Mouse (Mus musculus): Measurements from ENCODE around the gene Echdc3.
A peak's percentile ranks its signal among the peaks of the same experiment; 100 is the strongest.

The Echdc3 gene

DNA sequence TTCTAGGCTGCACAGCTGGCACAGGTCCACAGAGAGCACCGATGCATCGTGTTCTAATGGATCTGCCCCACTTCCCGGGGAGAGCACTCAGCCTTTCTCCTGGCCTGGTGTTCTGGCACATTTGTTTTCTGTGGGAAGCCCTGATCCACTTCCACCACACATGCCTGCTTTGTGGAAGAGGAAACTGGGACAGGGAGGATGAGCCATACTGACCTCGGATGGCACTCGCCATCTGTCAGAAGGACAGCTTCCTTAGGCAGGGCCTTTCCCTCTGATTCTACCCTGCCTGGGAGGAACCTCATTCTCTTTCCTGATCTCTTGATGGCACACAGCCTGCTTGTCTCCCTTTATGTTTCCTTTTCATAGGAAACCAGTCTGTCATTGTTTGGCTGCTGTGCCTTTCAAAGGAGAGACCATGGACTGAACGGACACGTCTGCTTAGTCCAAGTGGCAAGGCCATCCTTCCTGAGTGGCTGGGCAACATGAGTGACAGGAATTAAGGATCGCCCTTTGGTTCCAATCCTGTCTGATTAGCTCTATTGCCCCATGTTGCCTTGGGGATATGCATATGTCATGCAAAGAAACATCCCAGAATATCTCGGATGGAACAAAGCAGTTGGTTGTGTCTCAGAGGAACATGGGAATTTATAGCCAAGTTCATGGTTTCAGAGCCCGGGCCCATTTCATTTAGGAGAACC is 13.7 kb upstream of the Echdc3 start:
- no peak for DNase-seq (ENCODE audit: low spot score)

- DNase-seq (ENCODE audit: low spot score) = peak; percentile 75
Measured at GRCm38 (mm10) chr2:6220141-6220805, 7.4 kb upstream of the Echdc3 start.

- no peak for DNase-seq (ENCODE audit: low spot score)
Measured at GRCm38 (mm10) chr2:6212327-6212723, 508 bp downstream of the Echdc3 start.

GRCm38 (mm10) chr2:6210840-6211239 is 2.0 kb downstream of the Echdc3 start:
- DNase-seq (ENCODE audit: low spot score) = no peak

- DNase-seq (ENCODE audit: low spot score) = no peak
Measured at GRCm38 (mm10) chr2:6209746-6210145, 3.1 kb downstream of the Echdc3 start.

GRCm38 (mm10) chr2:6209116-6209515 is 3.7 kb downstream of the Echdc3 start:
- no peak for DNase-seq (ENCODE audit: low spot score)

GRCm38 (mm10) chr2:6207736-6208135 is 5.1 kb downstream of the Echdc3 start:
- no peak for DNase-seq (ENCODE audit: low spot score)

DNA sequence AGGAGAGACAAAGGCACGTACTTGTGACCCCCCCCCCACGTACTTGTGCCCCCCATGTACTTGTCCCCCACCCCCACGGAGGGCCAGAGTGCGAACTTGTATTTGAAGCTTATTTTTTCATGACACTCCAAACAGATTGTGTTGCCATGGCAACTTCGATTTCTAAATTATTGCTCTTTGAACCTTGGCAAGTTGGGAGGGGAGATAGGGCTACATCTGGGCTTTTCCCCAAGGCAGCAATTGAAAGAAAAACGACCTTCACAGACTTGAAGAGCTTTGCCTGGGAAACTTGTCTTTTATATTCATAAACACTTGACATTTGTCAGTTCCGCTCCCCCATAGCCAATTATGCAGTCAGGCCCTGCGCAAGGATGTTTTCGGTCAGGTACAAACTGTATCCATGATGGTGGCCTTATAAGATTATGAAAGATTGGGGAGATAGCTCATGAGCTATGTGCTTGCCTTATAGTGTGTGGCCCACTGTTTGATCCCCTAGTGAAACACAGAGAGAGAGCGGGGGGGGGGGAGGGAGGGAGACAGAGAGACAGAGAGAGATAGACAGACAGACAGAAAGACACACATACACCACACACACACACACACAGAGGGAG is 16.4 kb downstream of the Echdc3 start:
- DNase-seq (ENCODE audit: low spot score) = no peak

GRCm38 (mm10) chr2:6195468-6196239 is 17.2 kb downstream of the Echdc3 start:
- no peak for DNase-seq (ENCODE audit: low spot score)

DNA sequence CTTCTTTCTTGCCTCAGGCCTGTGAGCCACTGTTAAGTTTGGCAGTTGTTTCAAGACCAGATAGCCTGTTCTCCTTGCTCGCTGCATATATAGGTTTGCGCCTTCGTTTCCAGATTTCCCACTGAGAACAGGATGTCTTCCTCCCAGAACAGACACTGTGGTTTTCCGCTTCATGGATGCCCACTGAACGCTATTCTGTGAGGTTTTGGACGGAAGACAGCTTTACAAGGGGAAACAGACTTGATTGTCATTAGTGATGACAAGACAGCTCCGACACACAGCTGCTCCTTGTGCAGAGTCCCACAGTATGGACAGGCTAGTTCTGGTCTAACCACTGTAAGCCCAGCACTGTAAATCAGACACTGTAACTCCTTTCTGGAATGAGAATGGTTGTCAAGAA is 18.3 kb downstream of the Echdc3 start:
- no peak for DNase-seq (ENCODE audit: low spot score)

DNA sequence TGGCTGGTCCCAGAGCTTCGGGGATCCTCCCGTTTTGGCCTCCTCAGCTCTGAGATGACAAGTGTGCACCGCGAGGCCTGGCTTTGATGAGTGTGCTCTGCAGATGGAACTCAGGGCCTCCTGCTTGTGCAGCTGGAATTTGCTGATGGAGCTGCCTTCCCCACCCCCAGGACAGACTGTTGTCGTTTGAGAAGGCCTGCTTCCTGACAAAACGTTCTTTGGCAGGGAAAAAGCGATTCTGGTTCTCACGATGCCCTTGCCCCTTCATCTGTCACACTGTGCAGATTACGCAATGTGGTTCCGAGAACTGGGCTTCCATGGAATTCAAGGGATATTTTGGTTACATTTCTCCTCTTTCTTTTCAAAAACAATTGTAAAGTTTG is 19.3 kb downstream of the Echdc3 start:
- peak; percentile 83 for DNase-seq (ENCODE audit: low spot score)

- DNase-seq (ENCODE audit: low spot score) = peak; percentile 77
Measured at GRCm38 (mm10) chr2:6192820-6193590, 19.8 kb downstream of the Echdc3 start.

DNA sequence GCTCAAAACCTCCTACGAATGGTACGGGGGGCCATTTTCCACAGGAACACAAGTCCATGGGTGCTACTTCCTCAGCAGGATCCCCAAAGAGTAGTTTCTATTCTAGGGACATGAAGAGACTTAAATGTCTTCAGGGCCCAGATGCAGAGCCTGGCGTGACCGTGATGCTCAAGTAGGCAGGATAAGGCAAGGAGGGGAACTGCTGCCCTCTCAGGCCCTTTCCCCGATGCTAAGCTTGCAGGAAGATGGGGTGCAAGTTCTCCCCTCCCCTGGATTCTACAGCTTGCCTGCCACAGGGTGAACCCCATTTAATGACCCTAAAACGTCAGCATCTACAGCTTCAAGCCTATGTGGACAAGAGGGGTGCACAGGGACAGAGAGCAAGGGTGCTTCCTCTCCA is 22.8 kb downstream of the Echdc3 start:
- DNase-seq (ENCODE audit: low spot score) = no peak

- DNase-seq (ENCODE audit: low spot score) = no peak
Measured at GRCm38 (mm10) chr2:6189675-6189998, 23.2 kb downstream of the Echdc3 start.

- no peak for DNase-seq (ENCODE audit: low spot score)
Measured at GRCm38 (mm10) chr2:6188891-6189674, 23.8 kb downstream of the Echdc3 start.

GRCm38 (mm10) chr2:6187418-6187817 is 25.4 kb downstream of the Echdc3 start:
- DNase-seq (ENCODE audit: low spot score) = no peak

DNA sequence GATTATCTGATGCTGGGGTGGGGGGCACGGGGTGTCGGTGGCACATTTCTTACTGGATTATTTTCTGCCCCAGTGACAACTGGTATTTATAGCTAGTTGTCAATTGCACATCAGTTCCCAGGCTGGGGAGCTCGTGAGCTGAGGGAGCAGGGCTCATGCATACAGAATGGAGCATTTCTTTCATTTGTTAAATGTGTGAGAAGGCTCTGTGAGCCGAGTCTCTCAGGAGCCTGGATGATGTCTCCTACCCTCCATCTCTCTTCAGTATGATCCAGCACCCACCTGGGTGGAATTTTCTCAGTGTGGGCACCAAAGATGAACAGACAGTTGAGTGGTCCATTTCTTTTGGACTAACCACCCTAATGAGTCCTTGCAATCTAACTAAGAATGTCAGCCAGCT is 25.9 kb downstream of the Echdc3 start:
- no peak for DNase-seq (ENCODE audit: low spot score)

- no peak for DNase-seq (ENCODE audit: low spot score)
Measured at GRCm38 (mm10) chr2:6179749-6180117, 33.1 kb downstream of the Echdc3 start.

DNA sequence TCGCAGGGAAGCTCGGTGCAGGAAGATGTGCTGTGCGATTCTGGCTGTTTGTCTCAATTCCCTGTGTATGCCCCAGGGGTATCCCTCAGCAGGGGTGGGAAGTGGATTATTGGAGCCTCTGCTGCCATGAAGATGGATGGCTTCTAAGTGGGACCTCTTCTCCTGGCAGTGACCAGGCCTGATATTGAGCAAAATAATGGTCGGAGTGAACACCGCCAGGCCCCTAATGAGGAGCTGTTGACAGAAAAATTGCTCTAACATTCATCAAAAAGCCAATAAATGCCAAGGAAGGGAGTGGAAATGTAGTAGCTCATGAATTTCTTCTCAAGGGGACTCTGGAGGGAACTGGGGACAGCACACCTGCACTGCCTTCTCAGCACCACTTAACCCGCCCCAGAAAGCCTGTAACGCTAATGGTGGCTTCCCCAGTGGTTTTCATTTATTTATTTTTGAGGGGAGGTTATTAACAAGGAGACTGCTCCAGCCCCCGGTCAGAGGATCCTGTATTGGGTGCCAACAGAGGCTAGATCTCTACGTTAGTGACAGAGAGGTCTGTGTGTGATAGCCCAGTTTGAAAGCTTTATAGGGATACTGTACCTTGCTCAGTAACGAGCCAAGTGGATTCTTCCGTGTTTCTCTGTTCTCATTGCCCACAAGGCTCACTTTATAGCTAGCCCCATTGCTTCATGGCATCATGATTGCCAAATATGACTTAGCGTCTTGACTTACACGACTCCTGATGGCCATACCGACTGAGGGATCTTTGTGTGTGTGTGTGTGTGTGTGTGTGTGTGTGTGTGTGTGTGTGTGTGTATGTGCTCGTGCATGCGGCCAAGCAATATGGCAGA is 33.7 kb downstream of the Echdc3 start:
- no peak for DNase-seq (ENCODE audit: low spot score)

GRCm38 (mm10) chr2:6173013-6173412 is 39.8 kb downstream of the Echdc3 start:
- DNase-seq (ENCODE audit: low spot score) = no peak
